26 mouse cellular contexts compared by ENCODE assay signal in genomic region chr13:40574981-40575745, GRCm38 (mm10).
DNase-seq lines count a peak whose midpoint lies in the region; ATAC-seq and TF ChIP-seq lines count a peak whose summit lies in the region.
"Had no signal": no experiment of that assay in that cellular context is flagged by ENCODE, and none has a peak within 500 bp of the region (broad histone marks: within the 10 kb centered on the region; RNA-seq: fewer than 3 reads in every experiment).

No protein-coding gene starts in this region.

- no peak overlapping the region for H3K27ac ChIP-seq in hindbrain, embryonic 14.5 days
- H3K27ac ChIP-seq in hindbrain, embryonic 12.5 days: no peak overlapping the region
- H3K27ac ChIP-seq in neural tube, embryonic 14.5 days (ENCODE audit: low read depth, low read length): no peak overlapping the region
- H3K27ac ChIP-seq: heart, embryonic 13.5 days; intestine, embryonic 15.5 days; kidney, postnatal 0 days; liver, embryonic 14.5 days; macrophage had no signal

- no peaks in the 10 kb centered on the region for H3K27me3 ChIP-seq in hindbrain, embryonic 14.5 days (ENCODE audit: control insufficient read depth, insufficient read depth, low read length)
- no peaks in the 10 kb centered on the region for H3K27me3 ChIP-seq in hindbrain, embryonic 12.5 days
- H3K27me3 ChIP-seq in neural tube, embryonic 14.5 days (ENCODE audit: control insufficient read depth, insufficient read depth, low read length): no peaks in the 10 kb centered on the region
- H3K27me3 ChIP-seq in Patski: no peaks in the 10 kb centered on the region
- H3K27me3 ChIP-seq: heart, embryonic 13.5 days; intestine, embryonic 15.5 days had no signal

- no peaks in the 10 kb centered on the region for H3K4me1 ChIP-seq in hindbrain, embryonic 14.5 days (replicated peaks; ENCODE audit: control insufficient read depth, insufficient read depth, low read length)
- no peaks in the 10 kb centered on the region for H3K4me1 ChIP-seq in hindbrain, embryonic 12.5 days
- no peaks in the 10 kb centered on the region for H3K4me1 ChIP-seq in neural tube, embryonic 14.5 days (ENCODE audit: control insufficient read depth, insufficient read depth, low read length)
- H3K4me1 ChIP-seq: heart, embryonic 13.5 days; intestine, embryonic 15.5 days had no signal

- 67% methylated on average over 12 of the region's 12 CpGs for WGBS in hindbrain, embryonic 14.5 days
- WGBS in hindbrain, embryonic 12.5 days: 78% methylated on average over 12 of the region's 12 CpGs
- WGBS in neural tube, embryonic 14.5 days: 61% methylated on average over 12 of the region's 12 CpGs

- POLR2A ChIA-PET in Patski (lab: Charles Lee): interaction anchor here (0.7 to 2.9 kb wide), 13 partner anchors 9 to 264 kb away, joined by 3 to 14 read pairs (median 5); no protein-coding TSS in a partner anchor

- CTCF ChIA-PET in Patski (lab: Charles Lee): interaction anchor here (0.5 to 1.2 kb wide), 5 partner anchors 8 to 994 kb away, joined by 3 to 5 read pairs (median 3); no protein-coding TSS in a partner anchor

- no peak for DNase-seq in hindbrain, embryonic 14.5 days (ENCODE audit: low spot score)
- DNase-seq in neural tube, embryonic 10.5 days (ENCODE audit: extremely low spot score, low spot score): no peak
- DNase-seq in Patski (ENCODE audit: low read depth, low spot score): peak; percentile 77
- DNase-seq in ovary, postnatal 10 days (ENCODE audit: low spot score): no peak
- no peak for DNase-seq in layer of hippocampus, postnatal 36 days
- DNase-seq: adrenal gland, adult 2 months; adrenal gland, postnatal 36 days; cerebellum, adult 8-10 months; cerebellum, postnatal 25 days; gastrocnemius, postnatal 10 days; heart, postnatal 10 days; kidney, adult 8-10 months; liver; lung, adult 2 months; lung, postnatal 10 days; midbrain, embryonic 14.5 days; thymus, adult 2 months; thymus, postnatal 36 days had no signal

- H3K4me3 ChIP-seq in hindbrain, embryonic 14.5 days (replicated peaks; ENCODE audit: low read length): no peak overlapping the region
- no peak overlapping the region for H3K4me3 ChIP-seq in hindbrain, embryonic 12.5 days
- no peak overlapping the region for H3K4me3 ChIP-seq in neural tube, embryonic 14.5 days (ENCODE audit: low read depth, low read length)
- H3K4me3 ChIP-seq: heart, embryonic 13.5 days; intestine, embryonic 15.5 days had no signal

- no peak overlapping the region for H3K9ac ChIP-seq in hindbrain, embryonic 14.5 days
- H3K9ac ChIP-seq in hindbrain, embryonic 12.5 days: no peak overlapping the region
- H3K9ac ChIP-seq in neural tube, embryonic 14.5 days (replicated peaks; ENCODE audit: low read depth, low read length): no peak overlapping the region
- H3K9ac ChIP-seq: heart, embryonic 13.5 days; intestine, embryonic 15.5 days; liver, embryonic 14.5 days had no signal

- in situ Hi-C loops in Patski (cut with MboI; ENCODE audit: low pct_unique_long_range_greater_than_20kb): no loop called here

- no peak for TF ChIP-seq CTCF in Patski (IDR thresholded peaks at IDR 0.05)

- 0 out of 2 replicates have a peak, but pooled peaks have one; percentile 57 for ATAC-seq in hindbrain, embryonic 14.5 days (ENCODE audit: low FRiP score)
- no peak for ATAC-seq in hindbrain, embryonic 12.5 days (ENCODE audit: low FRiP score)
- peak; percentile 49; the same call in 1 of the 2 replicates for ATAC-seq in neural tube, embryonic 14.5 days (ENCODE audit: low read depth)
- peak; percentile 97 for ATAC-seq in Patski
- ATAC-seq: intestine, embryonic 15.5 days had no signal

- H3K36me3 ChIP-seq in hindbrain, embryonic 14.5 days (replicated peaks; ENCODE audit: control insufficient read depth, insufficient read depth): no peaks in the 10 kb centered on the region
- H3K36me3 ChIP-seq in hindbrain, embryonic 12.5 days: no peaks in the 10 kb centered on the region
- no peaks in the 10 kb centered on the region for H3K36me3 ChIP-seq in neural tube, embryonic 14.5 days (ENCODE audit: control insufficient read depth, insufficient read depth, low read length)
- H3K36me3 ChIP-seq: G1E; heart, embryonic 13.5 days; intestine, embryonic 15.5 days had no signal

- no peaks in the 10 kb centered on the region for H3K9me3 ChIP-seq in hindbrain, embryonic 14.5 days (ENCODE audit: control insufficient read depth, low read length)
- H3K9me3 ChIP-seq in hindbrain, embryonic 12.5 days (replicated peaks): no peaks in the 10 kb centered on the region
- no peaks in the 10 kb centered on the region for H3K9me3 ChIP-seq in neural tube, embryonic 14.5 days (ENCODE audit: control insufficient read depth, low read length)
- H3K9me3 ChIP-seq: heart, embryonic 13.5 days; intestine, embryonic 15.5 days had no signal

- no peak overlapping the region for H3K4me2 ChIP-seq in hindbrain, embryonic 14.5 days (replicated peaks)
- H3K4me2 ChIP-seq in hindbrain, embryonic 12.5 days (replicated peaks): no peak overlapping the region
- H3K4me2 ChIP-seq in neural tube, embryonic 14.5 days (ENCODE audit: low read depth, low read length): no peak overlapping the region
- H3K4me2 ChIP-seq: heart, embryonic 13.5 days; intestine, embryonic 15.5 days had no signal
